Mouse (Mus musculus) CH12.LX (cell line): ENCODE measurements around the gene Lrmda. TPM values are rescaled to one million over a fixed set of nuclear protein-coding genes. Genes with fewer than 3 reads are reported as not detected.

Experiments
- DNase-seq: peaks from one replicate; pipeline ENCODE4 v3.0.0-alpha.2; 2013; ENCODE audit errors: extremely low read depth
- H3K27ac ChIP-seq: 2 replicates; pipeline ENCODE4 v1.5.1; 2012; ENCODE audit warnings: low read depth, mild to moderate bottlenecking, control low read depth, moderate library complexity; ENCODE audit not compliant: insufficient read depth
- H3K27me3 ChIP-seq: replicated peaks from 2 replicates; pipeline ENCODE3; 2012; ENCODE audit warnings: inconsistent platforms
- H3K36me3 ChIP-seq, 2 experiments: replicated peaks in 1 of 2; 2 replicates each; pipeline versions ENCODE3 to v1.6.1; 2012; ENCODE audit warnings: inconsistent platforms in 1 of 2, low read length in 1 of 2, mild to moderate bottlenecking in 1 of 2, mixed read lengths in 1 of 2, moderate library complexity in 1 of 2; ENCODE audit not compliant: control insufficient read depth in 1 of 2, insufficient read depth in 1 of 2
- H3K4me1 ChIP-seq, 2 experiments: 2 replicates each; pipeline ENCODE4 v1.6.1; 2012; ENCODE audit warnings: inconsistent platforms in 1 of 2, moderate library complexity in 1 of 2; ENCODE audit not compliant: insufficient read depth in 2 of 2, control insufficient read depth in 1 of 2
- H3K4me2 ChIP-seq: 2 replicates; pipeline ENCODE4 v1.6.1; 2012; ENCODE audit warnings: low read depth, mild to moderate bottlenecking, control low read depth; ENCODE audit not compliant: poor library complexity, insufficient read depth, severe bottlenecking
- H3K4me3 ChIP-seq, 3 experiments: fragments of 150-350 bp in 1 of 3; sonication (generic) in 1 of 3; replicated peaks in 1 of 3; 2 replicates each; pipeline versions ENCODE3 to v1.5.1; 2011 to 2012; ENCODE audit warnings: low read depth in 2 of 3, low read length in 2 of 3, mild to moderate bottlenecking in 2 of 3, moderate library complexity in 2 of 3, control low read depth in 1 of 3, improper control_type of control experiment in 1 of 3, inconsistent platforms in 1 of 3, mixed read lengths in 1 of 3; ENCODE audit not compliant: poor library complexity in 1 of 3
- H3K79me2 ChIP-seq: replicated peaks from 2 replicates; pipeline ENCODE4 v1.6.1; 2012; ENCODE audit warnings: mild to moderate bottlenecking, moderate library complexity; ENCODE audit not compliant: control insufficient read depth, poor library complexity, insufficient read depth, severe bottlenecking; ENCODE audit errors: extremely low read depth
- H3K9ac ChIP-seq: 2 replicates; pipeline ENCODE4 v1.6.1; 2012; ENCODE audit warnings: low read depth, mild to moderate bottlenecking, control low read depth, moderate library complexity; ENCODE audit not compliant: insufficient read depth
- H3K9me3 ChIP-seq: replicated peaks from 2 replicates; pipeline ENCODE3; 2012; ENCODE audit warnings: low read length, inconsistent platforms, mixed read lengths
- BHLHE40 ChIP-seq: IDR thresholded peaks from 2 replicates; pipeline ENCODE4 v1.6.1; 2011; ENCODE audit warnings: mild to moderate bottlenecking, low read depth, low read length, improper control_type of control experiment
- CHD1 ChIP-seq: IDR thresholded peaks from 2 replicates; pipeline ENCODE4 v1.6.1; 2012; ENCODE audit warnings: low read depth, low read length, improper control_type of control experiment, inconsistent platforms
- CHD2 ChIP-seq: IDR thresholded peaks from 2 replicates; pipeline ENCODE4 v1.6.1; 2011; ENCODE audit warnings: low read length, improper control_type of control experiment
- ELF1 ChIP-seq: IDR thresholded peaks from 2 replicates; pipeline ENCODE4 v1.6.1; 2014; ENCODE audit warnings: low read depth, mild to moderate bottlenecking, inconsistent platforms, low read length, improper control_type of control experiment
- GABPA ChIP-seq: IDR thresholded peaks from 2 replicates; pipeline ENCODE4 v1.6.1; 2012; ENCODE audit warnings: low read depth, low read length, improper control_type of control experiment, inconsistent platforms; ENCODE audit not compliant: insufficient replicate concordance
- IRF4 ChIP-seq: IDR thresholded peaks from 2 replicates; pipeline ENCODE4 v1.6.1; 2014; ENCODE audit warnings: low read depth, mild to moderate bottlenecking, inconsistent platforms, low read length, improper control_type of control experiment
- JUND ChIP-seq: conservative IDR thresholded peaks from 2 replicates; pipeline ENCODE4 v1.6.1; 2011; ENCODE audit warnings: low read depth, low read length, improper control_type of control experiment
- KAT2A ChIP-seq: IDR thresholded peaks from 2 replicates; pipeline ENCODE4 v1.6.1; 2012; ENCODE audit warnings: low read length, improper control_type of control experiment, inconsistent platforms; ENCODE audit not compliant: insufficient replicate concordance
- MAZ ChIP-seq: IDR thresholded peaks from 2 replicates; pipeline ENCODE4 v1.6.1; 2012; ENCODE audit warnings: low read depth, mild to moderate bottlenecking, inconsistent platforms, low read length, improper control_type of control experiment, moderate library complexity
- MEF2A ChIP-seq: IDR thresholded peaks from 2 replicates; pipeline ENCODE4 v1.6.1; 2014; ENCODE audit warnings: low read depth, mild to moderate bottlenecking, inconsistent platforms, low read length, improper control_type of control experiment, borderline replicate concordance
- MXI1 ChIP-seq: IDR thresholded peaks from 2 replicates; pipeline ENCODE4 v1.6.1; 2011; ENCODE audit warnings: mild to moderate bottlenecking, low read depth, low read length, improper control_type of control experiment
- NRF1 ChIP-seq: IDR thresholded peaks from 2 replicates; pipeline ENCODE4 v1.6.1; 2014; ENCODE audit warnings: low read depth, mild to moderate bottlenecking, inconsistent platforms, low read length, improper control_type of control experiment, moderate library complexity
- RAD21 ChIP-seq: IDR thresholded peaks from 2 replicates; pipeline ENCODE4 v1.6.1; 2011; ENCODE audit warnings: low read depth, mild to moderate bottlenecking, low read length, improper control_type of control experiment, moderate library complexity
- RCOR1 ChIP-seq: conservative IDR thresholded peaks from 2 replicates; pipeline ENCODE4 v1.6.1; 2012; ENCODE audit warnings: low read depth, mild to moderate bottlenecking, inconsistent platforms, low read length, improper control_type of control experiment
- SIN3A ChIP-seq: IDR thresholded peaks from 2 replicates; pipeline ENCODE4 v1.6.1; 2012; ENCODE audit warnings: low read length, improper control_type of control experiment, inconsistent platforms
- SMC3 ChIP-seq: IDR thresholded peaks from 2 replicates; pipeline ENCODE4 v1.6.1; 2011; ENCODE audit warnings: low read depth, low read length, improper control_type of control experiment
- TBP ChIP-seq: conservative IDR thresholded peaks from 2 replicates; pipeline ENCODE4 v1.6.1; 2011; ENCODE audit warnings: low read depth, low read length, improper control_type of control experiment
- TCF12 ChIP-seq: IDR thresholded peaks from 2 replicates; pipeline ENCODE4 v1.6.1; 2014; ENCODE audit warnings: low read depth, mild to moderate bottlenecking, inconsistent platforms, low read length, improper control_type of control experiment
- UBTF ChIP-seq: IDR thresholded peaks from 2 replicates; pipeline ENCODE4 v1.6.1; 2012; ENCODE audit warnings: low read depth, mild to moderate bottlenecking, inconsistent platforms, low read length, improper control_type of control experiment, moderate library complexity
- USF1 ChIP-seq: IDR thresholded peaks from 2 replicates; pipeline ENCODE4 v1.6.1; 2014; ENCODE audit warnings: low read depth, mild to moderate bottlenecking, inconsistent platforms, low read length, improper control_type of control experiment
- USF2 ChIP-seq: conservative IDR thresholded peaks from 2 replicates; pipeline ENCODE4 v1.6.1; 2011; ENCODE audit warnings: low read depth, low read length, improper control_type of control experiment
- ZC3H11A ChIP-seq: IDR thresholded peaks from 2 replicates; pipeline ENCODE4 v1.6.1; 2012; ENCODE audit warnings: low read depth, mild to moderate bottlenecking, inconsistent platforms, low read length, improper control_type of control experiment
- ZKSCAN1 ChIP-seq: IDR thresholded peaks from 2 replicates; pipeline ENCODE4 v1.6.1; 2012; ENCODE audit warnings: low read depth, inconsistent platforms, low read length, improper control_type of control experiment, borderline replicate concordance
- dilution Hi-C: fragments of 300-500 bp; cut with MboI; formaldehyde crosslinking; loops from 2 replicates; pipeline ENCODE4 v1.14.3; 2020; ENCODE audit warnings: low sequenced_read_pairs; ENCODE audit not compliant: extremely low pct_unique_long_range_greater_than_20kb, extremely low pct_ligation_motif_present
- in situ Hi-C: fragments of 300-500 bp; cut with MboI; formaldehyde crosslinking; loops from 3 replicates; pipeline ENCODE4 v1.14.3; 2019; ENCODE audit warnings: low sequenced_read_pairs, low pct_ligation_motif_present, low pct_unique_long_range_greater_than_20kb, mixed read lengths
- polyA plus RNA-seq: library from polyadenylated mRNA; unstranded; fragments of >175 nt; gene quantifications from 2 replicates; pipeline ENCODE4 v1.2.1, GENCODE M21; 2012; ENCODE audit warnings: low read depth; ENCODE audit not compliant: insufficient read length
- total RNA-seq, 2 experiments: library from RNA; depleted of rRNA; stranded (reverse); fragments of 300-350 nt in 1 of 2; fragments of >200 nt in 1 of 2; gene quantifications; 2 replicates each; pipeline ENCODE4 v1.2.3; 2012 to 2014

Lrmda gene
- total and polyA plus RNA-seq, 3 experiments, result 0.89 to 3.7 (median 1.9) TPM

DNA sequence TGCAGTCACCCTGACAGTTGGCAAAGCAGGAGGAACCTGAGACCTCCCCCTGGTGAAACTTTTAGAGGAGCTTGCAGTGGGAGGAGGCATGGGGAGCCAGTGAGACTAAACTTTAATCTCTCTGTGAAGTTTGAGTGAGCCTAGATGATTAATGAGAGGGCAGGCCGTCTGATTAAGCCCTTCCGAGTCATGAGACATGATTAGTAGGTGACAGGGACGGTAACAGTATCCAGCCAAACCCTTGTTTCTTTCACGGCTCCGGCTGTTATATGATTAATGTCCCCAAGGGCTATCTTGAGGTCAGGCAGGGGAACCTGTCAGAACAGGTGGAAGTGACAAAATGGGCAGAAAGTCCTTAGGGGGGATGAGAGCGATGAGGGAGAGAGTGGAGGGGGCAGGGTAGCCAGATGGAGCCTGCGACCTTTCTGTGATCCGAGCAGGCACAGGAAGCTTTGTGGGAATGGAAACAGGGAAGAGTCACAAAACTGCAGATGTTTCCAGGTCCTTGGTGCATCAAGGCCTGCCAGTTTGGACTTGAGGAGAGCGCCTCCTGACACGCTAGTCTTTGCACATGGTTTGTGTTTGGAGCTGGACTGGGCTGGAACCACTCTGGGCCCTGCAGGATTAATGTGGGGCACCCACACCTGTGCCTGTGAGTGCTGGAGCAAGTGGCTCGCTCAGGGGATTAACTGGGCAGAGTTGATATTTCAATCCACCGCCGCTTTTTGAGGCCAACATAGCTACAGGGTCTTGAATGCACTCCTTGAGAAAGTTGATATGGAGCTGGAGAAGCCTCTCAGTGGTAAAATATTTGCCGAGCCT is 631.8 kb downstream of the Lrmda start:
- TF ChIP-seq RAD21 (no peak), BHLHE40 (no peak), KAT2A (no peak), MAZ (no peak), IRF4 (no peak), SIN3A (no peak), MXI1 (no peak), NRF1 (no peak), USF2 (no peak), UBTF (no peak), RCOR1 (no peak), JUND (no peak), TCF12 (no peak), USF1 (no peak), ZKSCAN1 (no peak), TBP (no peak), ELF1 (no peak), GABPA (no peak)
- H3K27me3 ChIP-seq, result no peaks in the 10 kb centered on the region
- no peaks in the 10 kb centered on the region for H3K4me1 ChIP-seq
- H3K4me3 ChIP-seq, result no peak overlapping the region
- H3K9ac ChIP-seq, result no peak overlapping the region
- no peaks in the 10 kb centered on the region for H3K36me3 ChIP-seq
- H3K79me2 ChIP-seq, result no peaks in the 10 kb centered on the region
- no peak for DNase-seq
- in situ Hi-C loops (no loop called here), dilution Hi-C loops (no loop called here)
- no peak overlapping the region for H3K4me2 ChIP-seq
- H3K9me3 ChIP-seq, result no peaks in the 10 kb centered on the region
- H3K27ac ChIP-seq, result no peak overlapping the region

DNA sequence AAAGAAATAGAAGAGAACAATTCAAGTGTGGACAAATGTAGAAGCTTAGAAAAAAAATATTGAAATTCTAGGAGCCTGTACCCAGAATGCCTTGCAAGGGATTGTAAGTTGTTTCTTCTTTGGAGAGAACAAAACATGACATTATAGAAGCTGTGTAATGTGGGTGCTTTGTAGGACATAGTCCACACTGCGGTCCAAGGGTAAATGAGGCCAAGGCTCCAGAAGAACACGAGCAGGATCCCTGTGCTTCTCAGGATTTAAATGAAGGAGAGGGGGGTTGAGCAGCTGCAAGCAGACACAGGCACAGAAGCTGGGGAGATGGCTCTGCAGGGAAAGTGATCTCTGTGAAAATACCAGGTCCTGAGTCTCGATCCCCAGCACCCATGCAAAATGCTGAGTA is 643.0 kb downstream of the Lrmda start:
- no peaks in the 10 kb centered on the region for H3K36me3 ChIP-seq
- in situ Hi-C loops, result no loop called here
- no peaks in the 10 kb centered on the region for H3K79me2 ChIP-seq
- no peak for DNase-seq
- TF ChIP-seq TBP (no peak), CHD2 (no peak), CHD1 (no peak), MEF2A (no peak), SMC3 (no peak), ZC3H11A (no peak), USF1 (no peak)
- H3K9me3 ChIP-seq, result no peaks in the 10 kb centered on the region
- dilution Hi-C loops, result no loop called here
- no peaks in the 10 kb centered on the region for H3K4me1 ChIP-seq
- no peak overlapping the region for H3K9ac ChIP-seq
- no peak overlapping the region for H3K4me2 ChIP-seq
- H3K27ac ChIP-seq, result no peak overlapping the region
- no peaks in the 10 kb centered on the region for H3K27me3 ChIP-seq
- no peak overlapping the region for H3K4me3 ChIP-seq
